Mouse (Mus musculus): Measurements from ENCODE around the gene Rbm42.
A peak's percentile ranks its signal among the peaks of the same experiment; 100 is the strongest.

DNA sequence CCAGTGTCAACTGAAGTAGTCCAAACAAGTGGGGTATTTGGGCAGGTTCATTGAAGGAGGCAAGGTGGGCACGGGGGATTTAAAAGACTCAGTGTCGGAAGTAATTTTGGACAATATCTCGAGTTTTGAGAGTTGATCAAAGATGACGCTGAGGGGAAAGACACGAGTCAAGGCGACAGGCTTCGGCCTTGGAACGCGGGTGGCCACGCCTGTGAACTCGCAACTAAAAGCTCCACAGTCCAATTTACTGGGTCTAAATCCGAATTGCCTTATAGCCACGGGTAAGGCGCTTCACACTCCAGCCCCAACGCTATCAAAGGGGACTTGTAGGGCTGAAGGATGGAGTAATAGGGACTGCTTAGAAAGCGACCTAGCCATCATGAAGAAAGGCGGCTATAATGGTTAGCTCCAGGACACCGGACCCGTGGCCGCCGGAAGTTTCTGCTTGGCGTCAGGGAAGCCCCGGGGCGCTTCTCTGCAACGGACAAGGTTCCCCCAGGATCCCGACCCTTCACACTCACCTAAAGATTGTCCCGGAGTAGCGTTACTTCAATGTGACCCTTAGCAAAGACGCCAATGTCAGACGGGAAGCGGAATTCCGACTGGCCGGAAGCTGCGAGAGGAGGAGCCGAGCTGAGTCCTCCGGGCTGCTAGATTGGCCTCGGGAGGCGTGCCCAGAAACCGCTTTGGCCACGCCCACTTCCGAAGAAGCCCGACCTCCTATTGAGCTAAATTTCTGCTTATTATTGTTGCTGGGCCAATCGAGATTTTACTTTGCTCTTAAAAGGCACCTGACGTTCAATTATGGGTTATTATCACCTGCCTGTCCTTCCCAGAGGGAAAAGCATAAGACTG, 24.4 kb downstream of the Rbm42 start, which contains the start of gene Cox6b1:
- TF ChIP-seq CTCF (IDR thresholded peaks at IDR 0.05; ENCODE audit: control insufficient read depth, insufficient read depth, low read length): no peak
- TF ChIP-seq POLR2A (IDR thresholded peaks at IDR 0.05; ENCODE audit: borderline replicate concordance, control insufficient read depth, low read depth, low read length): peak; percentile 56; the same call in 1 of the 2 replicates

Data from bone marrow, adult 2 months (tissue).